Mouse (Mus musculus) lung, adult 2 months (tissue): Measurements from ENCODE around the gene Gsdme. TPM values are rescaled to one million over a fixed set of nuclear protein-coding genes. Genes with fewer than 3 reads are reported as not detected.

ENCODE experiments used
- DNase-seq: peaks from one replicate; pipeline ENCODE4 v3.0.0; 2022
- H3K4me1 ChIP-seq: fragments of 200-500 bp; 2 replicates; pipeline ENCODE4 v1.6.1; 2011; ENCODE audit warnings: low read length; ENCODE audit not compliant: control insufficient read depth, insufficient read depth
- H3K4me3 ChIP-seq: fragments of 200-500 bp; replicated peaks from 2 replicates; pipeline ENCODE3; 2011; ENCODE audit warnings: low read depth, mild to moderate bottlenecking, control low read depth, low read length; ENCODE audit errors: extremely low read depth
- CTCF ChIP-seq: fragments of 200-500 bp; IDR thresholded peaks from 2 replicates; pipeline ENCODE4 v1.5.1; 2011; ENCODE audit warnings: mild to moderate bottlenecking, low read length, control low read depth; ENCODE audit not compliant: insufficient read depth
- POLR2A ChIP-seq: fragments of 200-500 bp; IDR thresholded peaks from 2 replicates; pipeline ENCODE4 v1.6.1; 2011; ENCODE audit warnings: low read depth, mild to moderate bottlenecking, control low read depth, low read length, borderline replicate concordance; ENCODE audit errors: extremely low read depth
- WGBS: fragments of 180-500 bp; shearing (Covaris S2); methylation state at CpG from one replicate; pipeline ENCODE4 v1.1.7; 2018; 5-methylcytosine and 5-hydroxymethylcytosine counted together
- polyA plus RNA-seq: library from polyadenylated mRNA; depleted of rRNA; stranded (reverse); fragments of >200 nt; gene quantifications from 2 replicates; pipeline ENCODE4 v1.2.3, GENCODE M21; 2012

Gene Gsdme
- polyA plus RNA-seq, 1 experiment = 0.75 TPM

GRCm38 (mm10) chr6:50228180-50228579 lies 35.5 kb downstream of the Gsdme start:
- no peak for DNase-seq
- WGBS = 59% methylated on average over 5 of the region's 5 CpGs
- TF ChIP-seq POLR2A (no peak), CTCF (no peak)
- Histone ChIP-seq H3K4me3 (no peak overlapping the region), H3K4me1 (no peaks in the 10 kb centered on the region)

- no peak for DNase-seq
- TF ChIP-seq POLR2A (no peak), CTCF (no peak)
- Histone ChIP-seq H3K4me3 (no peak overlapping the region), H3K4me1 (no peaks in the 10 kb centered on the region)
- 77% methylated on average over 5 of the region's 5 CpGs for WGBS
Measured at GRCm38 (mm10) chr6:50225232-50225631, 38.4 kb downstream of the Gsdme start.

- DNase-seq = no peak
- 91% methylated on average over 4 of the region's 4 CpGs for WGBS
- TF ChIP-seq POLR2A = no peak
- no peak for TF ChIP-seq CTCF
- no peak overlapping the region for H3K4me3 ChIP-seq
- H3K4me1 ChIP-seq = no peaks in the 10 kb centered on the region
Measured at GRCm38 (mm10) chr6:50223606-50224005, 40.1 kb downstream of the Gsdme start.

- H3K4me1 ChIP-seq = no peaks in the 10 kb centered on the region
- DNase-seq = no peak
- TF ChIP-seq CTCF (no peak), POLR2A (no peak)
- H3K4me3 ChIP-seq = no peak overlapping the region
- WGBS = 47% methylated on average over 5 of the region's 5 CpGs
Measured at GRCm38 (mm10) chr6:50222986-50223385, 40.7 kb downstream of the Gsdme start.

DNA sequence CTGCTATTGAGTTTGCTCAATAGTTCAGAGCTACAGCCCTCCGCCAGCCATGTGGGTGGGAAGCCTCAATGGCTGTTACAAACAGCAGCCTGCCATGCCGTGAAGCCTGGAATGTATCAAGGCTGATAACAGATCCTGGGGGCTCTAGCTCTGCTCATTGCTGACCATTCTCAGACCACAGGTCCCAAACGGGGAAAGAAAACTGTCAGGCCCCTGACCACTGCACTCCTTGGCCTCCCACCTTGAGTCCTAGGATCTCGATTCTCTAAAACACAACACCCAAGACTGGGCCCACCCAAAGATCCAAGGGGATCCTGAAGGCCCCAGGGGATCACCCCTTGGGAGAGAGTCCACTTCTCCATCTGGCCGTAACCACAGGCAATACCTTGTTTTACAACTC lies 41.3 kb downstream of the Gsdme start:
- no peaks in the 10 kb centered on the region for H3K4me1 ChIP-seq
- H3K4me3 ChIP-seq = no peak overlapping the region
- no peak for TF ChIP-seq POLR2A
- TF ChIP-seq CTCF = no peak
- DNase-seq = no peak
- 86% methylated on average over 5 of the region's 5 CpGs for WGBS

- peak; percentile 44 for DNase-seq
- Histone ChIP-seq H3K4me3 (no peak overlapping the region), H3K4me1 (no peaks in the 10 kb centered on the region)
- WGBS = 48% methylated on average over 6 of the region's 6 CpGs
- TF ChIP-seq POLR2A (no peak), CTCF (peak; percentile 91)
Measured at GRCm38 (mm10) chr6:50220863-50221262, 42.8 kb downstream of the Gsdme start.

- H3K4me3 ChIP-seq = no peak overlapping the region
- no peaks in the 10 kb centered on the region for H3K4me1 ChIP-seq
- whole genome bisulfite sequencing = 78% methylated on average over 6 of the region's 6 CpGs
- TF ChIP-seq CTCF = no peak
- no peak for TF ChIP-seq POLR2A
- DNase-seq = no peak
Measured at GRCm38 (mm10) chr6:50219066-50219465, 44.6 kb downstream of the Gsdme start.

- no peak for DNase-seq
- WGBS = 60% methylated on average over 3 of the region's 3 CpGs
- Histone ChIP-seq H3K4me1 (no peaks in the 10 kb centered on the region), H3K4me3 (no peak overlapping the region)
- TF ChIP-seq POLR2A (no peak), CTCF (no peak)
Measured at GRCm38 (mm10) chr6:50218628-50219027, 45.0 kb downstream of the Gsdme start.

GRCm38 (mm10) chr6:50215986-50216385 lies 47.7 kb downstream of the Gsdme start:
- 90% methylated on average over 4 of the region's 4 CpGs for WGBS
- DNase-seq = no peak

DNA sequence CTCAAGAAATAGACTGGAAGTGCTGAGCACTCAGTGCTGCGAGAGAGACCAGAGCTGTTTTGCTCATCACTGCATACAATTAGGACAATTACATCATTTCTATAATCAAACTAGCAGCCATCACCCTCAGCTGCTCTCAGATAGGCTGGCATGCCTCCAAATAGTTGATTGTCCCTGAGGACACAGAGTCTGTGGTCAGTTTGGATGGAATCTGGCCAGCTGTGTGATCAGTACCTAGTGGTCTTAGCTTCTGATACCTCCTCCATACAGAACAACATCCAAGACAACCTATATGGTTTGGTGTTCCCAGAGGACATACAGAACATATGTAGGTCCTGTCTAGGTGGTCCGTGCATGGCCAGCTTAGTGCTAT lies 48.3 kb downstream of the Gsdme start:
- Histone ChIP-seq H3K4me3 (no peak overlapping the region), H3K4me1 (no peaks in the 10 kb centered on the region)
- TF ChIP-seq CTCF (no peak), POLR2A (no peak)
- WGBS = 72% methylated on average over 2 of the region's 2 CpGs
- DNase-seq = no peak

More at GRCm38 (mm10) chr6:50215986-50216385, 47.7 kb downstream of the Gsdme start:
- no peaks in the 10 kb centered on the region for H3K4me1 ChIP-seq
- no peak overlapping the region for H3K4me3 ChIP-seq
- no peak for TF ChIP-seq POLR2A
- no peak for TF ChIP-seq CTCF

- Histone ChIP-seq H3K4me3 (no peak overlapping the region), H3K4me1 (no peaks in the 10 kb centered on the region)
- DNase-seq = no peak
- WGBS = 25% methylated on average over 2 of the region's 2 CpGs
- TF ChIP-seq CTCF = no peak
- no peak for TF ChIP-seq POLR2A
Measured at GRCm38 (mm10) chr6:50214711-50215372, 48.8 kb downstream of the Gsdme start.
